Mouse (Mus musculus): ENCODE measurements around the gene Lsamp. TPM values are rescaled to one million over a fixed set of nuclear protein-coding genes. Genes with fewer than 3 reads are reported as not detected.

Gene Lsamp
- polyA plus RNA-seq, 1 experiment = 0.04 TPM

- H3K4me3 ChIP-seq (ENCODE audit: extremely low read depth, insufficient read depth, insufficient read length) = no peak overlapping the region
- no peak overlapping the region for H3K27ac ChIP-seq (ENCODE audit: insufficient read depth, low read length)
- WGBS = 92% methylated on average over 3 of the region's 3 CpGs
Measured at GRCm38 (mm10) chr16:41551164-41551563, 1567.0 kb downstream of the Lsamp start.

GRCm38 (mm10) chr16:41551851-41552262, 1567.7 kb downstream of the Lsamp start:
- Histone ChIP-seq H3K27me3 (ENCODE audit: control insufficient read depth, insufficient read depth, low read length) (no peaks in the 10 kb centered on the region), H3K27ac (ENCODE audit: insufficient read depth, low read length) (no peak overlapping the region), H3K4me3 (ENCODE audit: extremely low read depth, insufficient read depth, insufficient read length) (no peak overlapping the region), H3K36me3 (ENCODE audit: control insufficient read depth, insufficient read depth, low read length) (no peaks in the 10 kb centered on the region), H3K4me1 (ENCODE audit: control insufficient read depth, insufficient read depth, insufficient read length) (no peaks in the 10 kb centered on the region)
- no peak for TF ChIP-seq POLR2A (IDR thresholded peaks at IDR 0.05; ENCODE audit: low read depth, low read length)
- no peak for TF ChIP-seq CTCF (IDR thresholded peaks at IDR 0.05; ENCODE audit: extremely low read depth, insufficient read depth, insufficient read length, insufficient replicate concordance)
- 44% methylated on average over 3 of the region's 3 CpGs for WGBS
- DNase-seq (ENCODE audit: low read depth in 1 of 2, low spot score in 2 of 2) = no peak

More at GRCm38 (mm10) chr16:41551164-41551563, 1567.0 kb downstream of the Lsamp start:
- TF ChIP-seq POLR2A (IDR thresholded peaks at IDR 0.05; ENCODE audit: low read depth, low read length) (no peak), CTCF (IDR thresholded peaks at IDR 0.05; ENCODE audit: extremely low read depth, insufficient read depth, insufficient read length, insufficient replicate concordance) (no peak)
- DNase-seq (ENCODE audit: low read depth in 1 of 2, low spot score in 2 of 2) = no peak
- Histone ChIP-seq H3K36me3 (ENCODE audit: control insufficient read depth, insufficient read depth, low read length) (no peaks in the 10 kb centered on the region), H3K27me3 (ENCODE audit: control insufficient read depth, insufficient read depth, low read length) (no peaks in the 10 kb centered on the region), H3K4me1 (ENCODE audit: control insufficient read depth, insufficient read depth, insufficient read length) (no peaks in the 10 kb centered on the region)

GRCm38 (mm10) chr16:41557104-41557503, 1572.9 kb downstream of the Lsamp start:
- H3K27me3 ChIP-seq (ENCODE audit: control insufficient read depth, insufficient read depth, low read length) = no peaks in the 10 kb centered on the region
- no peak for DNase-seq (ENCODE audit: low read depth in 1 of 2, low spot score in 2 of 2)
- no peak for TF ChIP-seq CTCF (IDR thresholded peaks at IDR 0.05; ENCODE audit: extremely low read depth, insufficient read depth, insufficient read length, insufficient replicate concordance)
- TF ChIP-seq POLR2A (IDR thresholded peaks at IDR 0.05; ENCODE audit: low read depth, low read length) = no peak
- H3K4me1 ChIP-seq (ENCODE audit: control insufficient read depth, insufficient read depth, insufficient read length) = no peaks in the 10 kb centered on the region
- H3K4me3 ChIP-seq (ENCODE audit: extremely low read depth, insufficient read depth, insufficient read length) = no peak overlapping the region
- H3K36me3 ChIP-seq (ENCODE audit: control insufficient read depth, insufficient read depth, low read length) = no peaks in the 10 kb centered on the region
- H3K27ac ChIP-seq (ENCODE audit: insufficient read depth, low read length) = no peak overlapping the region

- Histone ChIP-seq H3K4me3 (ENCODE audit: extremely low read depth, insufficient read depth, insufficient read length) (no peak overlapping the region), H3K27ac (ENCODE audit: insufficient read depth, low read length) (no peak overlapping the region), H3K4me1 (ENCODE audit: control insufficient read depth, insufficient read depth, insufficient read length) (no peaks in the 10 kb centered on the region), H3K36me3 (ENCODE audit: control insufficient read depth, insufficient read depth, low read length) (no peaks in the 10 kb centered on the region), H3K27me3 (ENCODE audit: control insufficient read depth, insufficient read depth, low read length) (no peaks in the 10 kb centered on the region)
- no peak for DNase-seq (ENCODE audit: low read depth in 1 of 2, low spot score in 2 of 2)
- TF ChIP-seq CTCF (IDR thresholded peaks at IDR 0.05; ENCODE audit: extremely low read depth, insufficient read depth, insufficient read length, insufficient replicate concordance) (no peak), POLR2A (IDR thresholded peaks at IDR 0.05; ENCODE audit: low read depth, low read length) (no peak)
- WGBS = 68% methylated on average over 2 of the region's 2 CpGs
Measured at GRCm38 (mm10) chr16:41565233-41565632, 1581.1 kb downstream of the Lsamp start.

GRCm38 (mm10) chr16:41588675-41589301, 1604.6 kb downstream of the Lsamp start:
- no peaks in the 10 kb centered on the region for H3K4me1 ChIP-seq (ENCODE audit: control insufficient read depth, insufficient read depth, insufficient read length)
- no peak overlapping the region for H3K27ac ChIP-seq (ENCODE audit: insufficient read depth, low read length)
- TF ChIP-seq CTCF (IDR thresholded peaks at IDR 0.05; ENCODE audit: extremely low read depth, insufficient read depth, insufficient read length, insufficient replicate concordance) (no peak), POLR2A (IDR thresholded peaks at IDR 0.05; ENCODE audit: low read depth, low read length) (no peak)
- H3K4me3 ChIP-seq (ENCODE audit: extremely low read depth, insufficient read depth, insufficient read length) = no peak overlapping the region
- no peaks in the 10 kb centered on the region for H3K36me3 ChIP-seq (ENCODE audit: control insufficient read depth, insufficient read depth, low read length)
- H3K27me3 ChIP-seq (ENCODE audit: control insufficient read depth, insufficient read depth, low read length) = no peaks in the 10 kb centered on the region
- DNase-seq (ENCODE audit: low read depth in 1 of 2, low spot score in 2 of 2) = no peak
- WGBS = 91% methylated on average over 5 of the region's 5 CpGs

- DNase-seq (ENCODE audit: low read depth in 1 of 2, low spot score in 2 of 2) = no peak
- 56% methylated on average over 1 of the region's 1 CpGs for WGBS
- TF ChIP-seq POLR2A (IDR thresholded peaks at IDR 0.05; ENCODE audit: low read depth, low read length) = no peak
- no peak for TF ChIP-seq CTCF (IDR thresholded peaks at IDR 0.05; ENCODE audit: extremely low read depth, insufficient read depth, insufficient read length, insufficient replicate concordance)
- no peaks in the 10 kb centered on the region for H3K4me1 ChIP-seq (ENCODE audit: control insufficient read depth, insufficient read depth, insufficient read length)
- H3K27ac ChIP-seq (ENCODE audit: insufficient read depth, low read length) = no peak overlapping the region
- H3K4me3 ChIP-seq (ENCODE audit: extremely low read depth, insufficient read depth, insufficient read length) = no peak overlapping the region
- H3K27me3 ChIP-seq (ENCODE audit: control insufficient read depth, insufficient read depth, low read length) = no peaks in the 10 kb centered on the region
- H3K36me3 ChIP-seq (ENCODE audit: control insufficient read depth, insufficient read depth, low read length) = no peaks in the 10 kb centered on the region
Measured at GRCm38 (mm10) chr16:41612229-41612628, 1628.1 kb downstream of the Lsamp start.

GRCm38 (mm10) chr16:41623871-41624270, 1639.7 kb downstream of the Lsamp start:
- TF ChIP-seq CTCF (IDR thresholded peaks at IDR 0.05; ENCODE audit: extremely low read depth, insufficient read depth, insufficient read length, insufficient replicate concordance) (no peak), POLR2A (IDR thresholded peaks at IDR 0.05; ENCODE audit: low read depth, low read length) (no peak)
- WGBS = 93% methylated on average over 1 of the region's 1 CpGs

More at GRCm38 (mm10) chr16:41623871-41624270, 1639.7 kb downstream of the Lsamp start:
- no peaks in the 10 kb centered on the region for H3K4me1 ChIP-seq (ENCODE audit: control insufficient read depth, insufficient read depth, insufficient read length)
- H3K27ac ChIP-seq (ENCODE audit: insufficient read depth, low read length) = no peak overlapping the region
- no peak overlapping the region for H3K4me3 ChIP-seq (ENCODE audit: extremely low read depth, insufficient read depth, insufficient read length)
- no peak for DNase-seq (ENCODE audit: low read depth in 1 of 2, low spot score in 2 of 2)
- H3K36me3 ChIP-seq (ENCODE audit: control insufficient read depth, insufficient read depth, low read length) = no peaks in the 10 kb centered on the region
- H3K27me3 ChIP-seq (ENCODE audit: control insufficient read depth, insufficient read depth, low read length) = no peaks in the 10 kb centered on the region
